Mouse (Mus musculus) CH12.LX (cell line): ENCODE measurements at regions not wholly inside any gene's neighbourhood (a gene's known extent, or its start where the extent isn't known, plus 50 kb on each side); places are given as distances from the start of the nearest gene placed in this dataset.

Experiments
- DNase-seq: peaks from one replicate; pipeline ENCODE4 v3.0.0-alpha.2; 2013; ENCODE audit errors: extremely low read depth
- H3K27ac ChIP-seq: 2 replicates; pipeline ENCODE4 v1.5.1; 2012; ENCODE audit warnings: low read depth, mild to moderate bottlenecking, control low read depth, moderate library complexity; ENCODE audit not compliant: insufficient read depth
- H3K27me3 ChIP-seq: replicated peaks from 2 replicates; pipeline ENCODE3; 2012; ENCODE audit warnings: inconsistent platforms
- H3K36me3 ChIP-seq, 2 experiments: replicated peaks in 1 of 2; 2 replicates each; pipeline versions ENCODE3 to v1.6.1; 2012; ENCODE audit warnings: inconsistent platforms in 1 of 2, low read length in 1 of 2, mild to moderate bottlenecking in 1 of 2, mixed read lengths in 1 of 2, moderate library complexity in 1 of 2; ENCODE audit not compliant: control insufficient read depth in 1 of 2, insufficient read depth in 1 of 2
- H3K4me1 ChIP-seq, 2 experiments: 2 replicates each; pipeline ENCODE4 v1.6.1; 2012; ENCODE audit warnings: inconsistent platforms in 1 of 2, moderate library complexity in 1 of 2; ENCODE audit not compliant: insufficient read depth in 2 of 2, control insufficient read depth in 1 of 2
- H3K4me2 ChIP-seq: 2 replicates; pipeline ENCODE4 v1.6.1; 2012; ENCODE audit warnings: low read depth, mild to moderate bottlenecking, control low read depth; ENCODE audit not compliant: poor library complexity, insufficient read depth, severe bottlenecking
- H3K4me3 ChIP-seq, 3 experiments: fragments of 150-350 bp in 1 of 3; sonication (generic) in 1 of 3; replicated peaks in 1 of 3; 2 replicates each; pipeline versions ENCODE3 to v1.5.1; 2011 to 2012; ENCODE audit warnings: low read depth in 2 of 3, low read length in 2 of 3, mild to moderate bottlenecking in 2 of 3, moderate library complexity in 2 of 3, control low read depth in 1 of 3, improper control_type of control experiment in 1 of 3, inconsistent platforms in 1 of 3, mixed read lengths in 1 of 3; ENCODE audit not compliant: poor library complexity in 1 of 3
- H3K79me2 ChIP-seq: replicated peaks from 2 replicates; pipeline ENCODE4 v1.6.1; 2012; ENCODE audit warnings: mild to moderate bottlenecking, moderate library complexity; ENCODE audit not compliant: control insufficient read depth, poor library complexity, insufficient read depth, severe bottlenecking; ENCODE audit errors: extremely low read depth
- H3K9ac ChIP-seq: 2 replicates; pipeline ENCODE4 v1.6.1; 2012; ENCODE audit warnings: low read depth, mild to moderate bottlenecking, control low read depth, moderate library complexity; ENCODE audit not compliant: insufficient read depth
- H3K9me3 ChIP-seq: replicated peaks from 2 replicates; pipeline ENCODE3; 2012; ENCODE audit warnings: low read length, inconsistent platforms, mixed read lengths
- ETS1 ChIP-seq: conservative IDR thresholded peaks from 2 replicates; pipeline ENCODE4 v1.6.1; 2012; ENCODE audit warnings: low read depth, mild to moderate bottlenecking, inconsistent platforms, low read length, improper control_type of control experiment, moderate library complexity
- MAFK ChIP-seq: IDR thresholded peaks from 2 replicates; pipeline ENCODE4 v1.6.1; 2011; ENCODE audit warnings: low read length, improper control_type of control experiment; ENCODE audit not compliant: insufficient replicate concordance
- NRF1 ChIP-seq: IDR thresholded peaks from 2 replicates; pipeline ENCODE4 v1.6.1; 2014; ENCODE audit warnings: low read depth, mild to moderate bottlenecking, inconsistent platforms, low read length, improper control_type of control experiment, moderate library complexity
- POLR2A ChIP-seq: IDR thresholded peaks from 2 replicates; pipeline ENCODE4 v1.6.1; 2011; ENCODE audit warnings: low read depth, mild to moderate bottlenecking, improper control_type of control experiment, low read length
- SMC3 ChIP-seq: IDR thresholded peaks from 2 replicates; pipeline ENCODE4 v1.6.1; 2011; ENCODE audit warnings: low read depth, low read length, improper control_type of control experiment
- ZKSCAN1 ChIP-seq: IDR thresholded peaks from 2 replicates; pipeline ENCODE4 v1.6.1; 2012; ENCODE audit warnings: low read depth, inconsistent platforms, low read length, improper control_type of control experiment, borderline replicate concordance
- dilution Hi-C: fragments of 300-500 bp; cut with MboI; formaldehyde crosslinking; loops from 2 replicates; pipeline ENCODE4 v1.14.3; 2020; ENCODE audit warnings: low sequenced_read_pairs; ENCODE audit not compliant: extremely low pct_unique_long_range_greater_than_20kb, extremely low pct_ligation_motif_present
- in situ Hi-C: fragments of 300-500 bp; cut with MboI; formaldehyde crosslinking; loops from 3 replicates; pipeline ENCODE4 v1.14.3; 2019; ENCODE audit warnings: low sequenced_read_pairs, low pct_ligation_motif_present, low pct_unique_long_range_greater_than_20kb, mixed read lengths

DNA sequence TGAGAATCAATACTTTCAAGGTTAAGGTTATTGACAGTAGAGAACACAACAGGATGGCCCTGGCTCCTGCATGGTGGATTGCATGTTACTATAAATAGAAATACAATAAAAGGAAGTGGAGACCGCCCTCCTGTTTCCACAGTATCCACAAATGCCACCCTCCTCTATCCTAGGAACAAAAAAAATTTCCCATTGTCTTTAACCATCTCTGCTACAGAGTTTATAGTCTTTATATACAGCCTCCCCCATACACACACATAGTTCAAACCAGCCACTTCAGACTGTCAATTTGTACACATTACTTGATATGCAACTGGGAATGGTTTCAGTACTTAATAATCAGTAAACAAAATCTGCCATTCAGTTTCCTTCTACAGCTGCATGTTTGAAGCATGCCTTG lies 960.7 kb downstream of the Cdh8 start:
- dilution Hi-C loops, result no loop called here
- Histone ChIP-seq H3K9ac (no peak overlapping the region), H3K79me2 (no peaks in the 10 kb centered on the region), H3K36me3 (no peaks in the 10 kb centered on the region), H3K9me3 (peaks cover 20% of the 10 kb centered on the region), H3K4me3 (no peak overlapping the region), H3K27ac (no peak overlapping the region), H3K4me1 (no peaks in the 10 kb centered on the region), H3K4me2 (no peak overlapping the region), H3K27me3 (no peaks in the 10 kb centered on the region)
- in situ Hi-C loops, result no loop called here
- TF ChIP-seq ZKSCAN1, result no peak
- no peak for TF ChIP-seq SMC3
- TF ChIP-seq ETS1, result no peak
- no peak for TF ChIP-seq POLR2A
- no peak for TF ChIP-seq NRF1
- TF ChIP-seq MAFK, result no peak
- DNase-seq, result no peak
